Mouse (Mus musculus) limb, embryonic 10.5 days (tissue): ENCODE measurements around the gene Tctn1. TPM values are rescaled to one million over a fixed set of nuclear protein-coding genes. Genes with fewer than 3 reads are reported as not detected.
"Not testable (repeated sequence)": the region's sequence is repeated elsewhere in the genome, so short reads cannot be mapped to it uniquely, and the experiment has no call there.

ENCODE experiments used
- DNase-seq: peaks from one replicate; pipeline ENCODE4 v3.0.0-alpha.2; 2017; ENCODE audit warnings: low spot score
- H3K27ac ChIP-seq: fragments of 300-500 bp; sonication (generic); 2 replicates; pipeline ENCODE4 v1.5.1; 2016; ENCODE audit warnings: mild to moderate bottlenecking
- H3K27me3 ChIP-seq: fragments of 300-500 bp; sonication (generic); 2 replicates; pipeline ENCODE4 v1.6.1; 2016; ENCODE audit warnings: low read depth, mild to moderate bottlenecking; ENCODE audit not compliant: poor library complexity, severe bottlenecking
- H3K36me3 ChIP-seq: fragments of 300-500 bp; sonication (generic); 2 replicates; pipeline ENCODE4 v1.6.1; 2016; ENCODE audit warnings: mild to moderate bottlenecking, moderate library complexity
- H3K4me1 ChIP-seq: fragments of 300-500 bp; sonication (generic); 2 replicates; pipeline ENCODE4 v1.6.1; 2016
- H3K4me3 ChIP-seq: fragments of 300-500 bp; sonication (generic); 2 replicates; pipeline ENCODE4 v1.5.1; 2016; ENCODE audit warnings: mild to moderate bottlenecking, moderate library complexity
- H3K9me3 ChIP-seq: fragments of 300-500 bp; sonication (generic); replicated peaks from 2 replicates; pipeline ENCODE4 v1.6.1; 2016; ENCODE audit warnings: mild to moderate bottlenecking
- WGBS: fragments of 180-500 bp; shearing (Covaris S2); methylation state at CpG from one replicate; pipeline ENCODE4 v1.1.7; 2016; 5-methylcytosine and 5-hydroxymethylcytosine counted together
- polyA plus RNA-seq: library from polyadenylated mRNA; unstranded; fragments of >200 nt; fragmentation: Nextera tagmentation; extraction: Ambion mirVana; gene quantifications from 2 replicates; pipeline ENCODE4 v1.2.1, GENCODE M21; 2016

The Tctn1 gene
- polyA plus RNA-seq, 1 experiment from 2014 or later = 4.9 TPM

- DNase-seq = no peak
- no peak overlapping the region for H3K4me3 ChIP-seq
- H3K36me3 ChIP-seq = peaks cover 11% of the 10 kb centered on the region; the same call in 1 of the 2 replicates
- H3K4me1 ChIP-seq = peaks cover 32% of the 10 kb centered on the region
- peak overlapping the region; percentile 36; the same call in 1 of the 2 replicates for H3K27ac ChIP-seq
- no peaks in the 10 kb centered on the region for H3K27me3 ChIP-seq
- H3K9me3 ChIP-seq = no peaks in the 10 kb centered on the region
- 72% methylated on average over 18 of the region's 18 CpGs for WGBS
Measured at GRCm38 (mm10) chr5:122219655-122220629, 44.3 kb downstream of the Tctn1 start.

DNA sequence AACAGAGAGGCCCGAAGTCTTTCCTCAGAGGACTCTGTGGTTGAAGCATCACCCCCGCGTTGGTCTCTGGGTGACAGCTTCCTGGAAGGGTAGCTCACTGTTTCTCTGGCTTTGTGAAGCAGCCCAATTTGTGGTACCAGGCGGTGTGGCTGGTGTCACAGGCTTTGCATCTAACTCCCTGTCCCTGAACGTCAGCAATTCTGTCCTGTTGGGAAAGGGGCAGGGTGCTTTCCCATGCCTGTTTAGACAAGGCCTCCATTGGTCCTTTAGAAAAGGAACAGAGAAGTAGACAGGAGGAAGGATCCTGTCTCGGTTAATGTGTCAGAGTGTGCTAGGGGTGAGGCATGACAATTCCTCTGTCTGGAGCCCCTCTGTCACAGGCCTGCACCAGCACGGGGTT is 45.3 kb downstream of the Tctn1 start:
- DNase-seq = no peak
- Histone ChIP-seq H3K4me1 (peaks cover 26% of the 10 kb centered on the region), H3K4me3 (no peak overlapping the region), H3K27me3 (no peaks in the 10 kb centered on the region), H3K36me3 (peaks cover 11% of the 10 kb centered on the region; the same call in 1 of the 2 replicates), H3K27ac (no peak overlapping the region; the same call in 1 of the 2 replicates), H3K9me3 (no peaks in the 10 kb centered on the region)
- WGBS = 92% methylated on average over 7 of the region's 7 CpGs

DNA sequence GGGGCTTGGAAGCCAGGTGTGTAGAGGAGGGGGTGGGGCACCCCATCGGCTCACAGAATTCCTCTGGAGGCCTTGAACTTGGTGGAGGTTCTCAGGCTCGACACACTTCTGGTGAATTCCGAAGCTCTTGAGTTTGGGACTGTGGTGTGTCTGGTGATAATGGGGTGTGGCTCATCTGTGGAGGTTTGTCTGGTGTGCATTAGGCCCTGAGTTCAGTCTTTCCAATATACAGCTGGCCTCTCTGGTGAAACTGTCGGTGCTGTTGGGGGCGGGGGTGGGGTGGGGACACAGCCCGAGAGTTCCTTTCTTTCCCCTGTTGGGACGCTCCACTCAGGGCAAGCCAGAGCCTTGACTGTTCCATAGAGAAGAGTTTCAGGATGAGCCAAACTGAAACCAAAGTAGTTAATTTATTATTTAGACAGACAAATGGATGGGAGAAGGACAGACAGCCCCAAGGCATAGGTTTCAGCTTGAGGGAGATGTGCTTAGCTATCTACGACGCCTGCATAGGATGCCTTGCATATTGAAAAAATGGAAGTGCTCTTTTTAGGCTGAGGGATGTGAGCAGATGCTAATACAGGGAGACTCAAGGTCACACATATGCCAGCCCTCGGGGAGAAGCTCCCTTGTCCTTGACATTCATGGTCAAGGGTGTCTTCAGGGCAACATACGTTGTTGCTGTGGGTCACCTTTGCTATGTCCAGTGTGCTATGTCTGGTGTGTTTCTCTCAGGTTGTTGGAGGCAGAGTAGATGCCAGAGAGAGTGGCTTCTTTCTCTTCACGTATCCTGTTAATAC is 46.0 kb downstream of the Tctn1 start:
- Histone ChIP-seq H3K27ac (no peak overlapping the region), H3K36me3 (peaks cover 11% of the 10 kb centered on the region; the same call in 1 of the 2 replicates), H3K4me1 (peaks cover 26% of the 10 kb centered on the region), H3K9me3 (no peaks in the 10 kb centered on the region), H3K27me3 (no peaks in the 10 kb centered on the region), H3K4me3 (no peak overlapping the region)
- DNase-seq = no peak
- WGBS = 88% methylated on average over 12 of the region's 12 CpGs

GRCm38 (mm10) chr5:122217636-122218035 is 46.6 kb downstream of the Tctn1 start:
- H3K27me3 ChIP-seq = no peaks in the 10 kb centered on the region
- WGBS = 97% methylated on average over 6 of the region's 6 CpGs
- H3K4me3 ChIP-seq = no peak overlapping the region
- peaks cover 11% of the 10 kb centered on the region; the same call in 1 of the 2 replicates for H3K36me3 ChIP-seq
- no peak for DNase-seq
- H3K4me1 ChIP-seq = peaks cover 23% of the 10 kb centered on the region
- H3K27ac ChIP-seq = no peak overlapping the region
- no peaks in the 10 kb centered on the region for H3K9me3 ChIP-seq

- Histone ChIP-seq H3K4me1 (peaks cover 16% of the 10 kb centered on the region), H3K27ac (no peak overlapping the region), H3K27me3 (no peaks in the 10 kb centered on the region), H3K4me3 (no peak overlapping the region), H3K36me3 (0 out of 2 replicates have a peak, but pooled peaks cover 3% of the 10 kb centered on the region), H3K9me3 (no peaks in the 10 kb centered on the region)
- WGBS = 82% methylated on average over 6 of the region's 6 CpGs
- DNase-seq = no peak
Measured at GRCm38 (mm10) chr5:122213861-122214260, 50.4 kb downstream of the Tctn1 start.

DNA sequence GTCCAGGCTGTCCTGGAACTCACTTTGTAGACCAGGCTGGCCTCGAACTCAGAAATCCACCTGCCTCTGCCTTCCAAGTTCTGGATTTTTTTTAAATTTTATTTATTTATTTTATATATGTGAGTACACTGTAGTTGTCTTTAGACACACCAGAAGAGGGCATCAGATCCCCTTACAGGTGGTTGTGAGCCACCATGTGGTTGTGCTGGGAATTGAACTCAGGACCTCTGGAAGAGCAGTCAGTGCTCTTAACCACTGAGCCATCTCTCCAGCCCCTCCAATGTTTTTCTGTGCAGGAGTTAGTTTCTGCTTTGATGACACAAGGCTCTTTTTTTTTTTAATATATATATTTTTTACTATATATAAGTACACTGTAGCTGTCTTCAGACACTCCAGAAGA is 51.4 kb downstream of the Tctn1 start:
- not testable (repeated sequence) for DNase-seq, H3K27me3 ChIP-seq, H3K27ac ChIP-seq, H3K9me3 ChIP-seq, H3K4me3 ChIP-seq, H3K36me3 ChIP-seq
- WGBS = 92% methylated on average over 1 of the region's 1 CpGs
- H3K4me1 ChIP-seq = peaks cover 22% of the 10 kb centered on the region

DNA sequence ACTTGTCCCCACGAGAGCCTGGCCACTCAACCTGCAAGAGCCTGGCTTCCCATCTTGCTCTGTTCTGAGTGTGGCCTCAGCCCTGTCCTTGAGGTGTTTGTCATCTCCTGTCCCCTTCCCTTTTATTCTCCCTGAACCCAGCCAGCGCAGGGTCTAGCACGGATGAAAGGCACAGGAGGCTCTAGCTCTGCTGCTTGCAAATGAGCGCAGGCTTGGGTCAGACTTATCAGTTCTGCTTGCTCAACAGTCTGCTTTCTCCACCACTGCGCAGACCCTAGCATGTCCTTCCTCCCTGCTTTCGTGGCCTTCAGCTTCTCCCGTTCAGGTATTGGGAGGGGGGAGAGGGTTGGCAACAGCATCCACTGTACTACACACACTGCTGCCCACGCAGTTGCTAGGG is 52.1 kb downstream of the Tctn1 start:
- DNase-seq = no peak
- Histone ChIP-seq H3K27me3 (no peaks in the 10 kb centered on the region), H3K36me3 (0 out of 2 replicates have a peak, but pooled peaks cover 3% of the 10 kb centered on the region), H3K4me1 (peaks cover 22% of the 10 kb centered on the region), H3K27ac (no peak overlapping the region), H3K9me3 (no peaks in the 10 kb centered on the region), H3K4me3 (no peak overlapping the region)
- WGBS = 94% methylated on average over 8 of the region's 8 CpGs

DNA sequence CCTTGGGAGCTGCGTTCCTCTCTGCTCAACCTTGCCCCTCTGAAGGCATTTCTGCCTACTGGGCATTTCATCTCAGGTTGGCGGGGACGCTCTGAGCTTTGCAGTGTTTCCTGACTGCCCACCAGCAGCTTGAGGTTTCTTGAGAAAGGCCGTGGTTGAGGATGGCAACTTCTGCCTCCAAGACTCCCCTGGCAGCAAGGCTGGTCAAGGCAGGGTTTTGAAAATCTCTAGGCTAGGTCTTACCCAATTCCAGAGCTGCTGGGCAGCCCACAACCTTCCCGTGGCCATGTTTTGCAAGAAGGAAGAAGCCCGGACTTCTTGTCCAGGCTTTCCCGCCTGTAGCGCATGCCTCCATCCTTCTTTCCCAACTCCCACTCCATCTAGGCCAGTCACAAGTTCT is 53.4 kb downstream of the Tctn1 start:
- WGBS = 91% methylated on average over 8 of the region's 8 CpGs
- DNase-seq = no peak
- Histone ChIP-seq H3K36me3 (no peaks in the 10 kb centered on the region), H3K4me1 (peaks cover 22% of the 10 kb centered on the region), H3K27ac (no peak overlapping the region), H3K27me3 (no peaks in the 10 kb centered on the region), H3K4me3 (no peak overlapping the region), H3K9me3 (no peaks in the 10 kb centered on the region)

DNA sequence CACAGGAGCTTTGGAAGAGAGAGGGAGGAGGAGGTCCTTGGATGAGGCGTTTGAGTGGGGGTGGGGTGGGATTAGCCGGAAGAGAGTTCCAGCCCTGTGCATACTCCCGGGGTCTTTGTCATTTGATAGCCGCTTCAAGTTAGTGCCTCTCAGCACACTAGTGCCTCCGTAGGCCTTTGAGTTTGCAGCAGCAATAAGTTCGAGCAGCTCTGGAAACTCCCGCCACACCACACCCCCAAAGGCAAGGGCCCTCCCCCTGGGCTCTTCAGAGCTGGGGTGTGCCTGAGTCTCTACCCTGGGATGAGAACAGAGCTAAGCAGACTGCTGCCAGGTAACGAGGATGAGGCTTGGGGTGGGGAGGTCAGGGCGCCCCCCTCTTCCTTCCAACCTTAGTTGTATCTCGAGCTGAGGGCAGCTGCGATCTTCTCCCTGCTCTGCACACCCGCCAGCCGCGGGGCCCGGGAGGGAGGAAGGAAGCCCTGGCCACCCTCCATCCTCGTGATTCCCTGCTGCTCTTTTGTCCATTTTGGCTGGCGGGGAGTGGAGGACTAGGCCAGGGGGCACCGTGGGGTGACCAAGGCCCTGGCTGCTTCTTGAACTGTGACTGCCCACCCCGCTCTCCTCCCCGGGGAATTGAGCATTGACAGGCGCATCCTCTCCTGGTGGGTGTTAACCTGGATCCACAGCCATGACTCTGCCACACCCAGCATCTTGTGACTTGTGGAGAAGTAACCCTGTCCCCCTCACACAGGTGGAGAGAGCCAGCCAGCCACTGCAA is 54.5 kb downstream of the Tctn1 start:
- peak overlapping the region; percentile 85 for H3K27ac ChIP-seq
- DNase-seq = peak; percentile 77
- H3K4me1 ChIP-seq = peaks cover 22% of the 10 kb centered on the region
- peak overlapping the region; percentile 50 for H3K4me3 ChIP-seq
- H3K27me3 ChIP-seq = no peaks in the 10 kb centered on the region
- H3K36me3 ChIP-seq = no peaks in the 10 kb centered on the region
- no peaks in the 10 kb centered on the region for H3K9me3 ChIP-seq
- WGBS = 5% methylated on average over 20 of the region's 21 CpGs

DNA sequence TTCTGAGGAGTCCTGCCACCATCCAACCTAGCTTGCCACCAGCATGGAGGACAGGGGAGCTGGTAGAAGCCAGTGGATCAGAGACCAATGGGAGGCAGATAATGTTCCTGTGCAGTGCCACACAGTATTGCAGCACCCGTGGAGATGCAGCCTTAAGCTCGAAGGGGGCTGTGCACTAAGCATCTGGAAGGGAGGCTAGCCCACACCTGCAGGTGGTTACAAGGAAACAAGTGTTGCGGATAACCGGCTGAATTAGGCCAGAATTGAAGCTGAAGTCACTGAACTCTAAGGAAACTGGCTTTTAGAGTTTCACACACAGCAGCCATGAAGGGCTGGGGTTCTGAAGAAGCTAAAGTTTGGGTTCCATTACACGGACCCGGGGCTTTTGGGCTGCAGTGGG is 55.4 kb downstream of the Tctn1 start:
- no peaks in the 10 kb centered on the region for H3K9me3 ChIP-seq
- peaks cover 22% of the 10 kb centered on the region for H3K4me1 ChIP-seq
- no peak for DNase-seq
- H3K36me3 ChIP-seq = no peaks in the 10 kb centered on the region
- peak overlapping the region; percentile 85 for H3K27ac ChIP-seq
- no peaks in the 10 kb centered on the region for H3K27me3 ChIP-seq
- H3K4me3 ChIP-seq = peak overlapping the region; percentile 50
- WGBS = 46% methylated on average over 6 of the region's 6 CpGs

DNA sequence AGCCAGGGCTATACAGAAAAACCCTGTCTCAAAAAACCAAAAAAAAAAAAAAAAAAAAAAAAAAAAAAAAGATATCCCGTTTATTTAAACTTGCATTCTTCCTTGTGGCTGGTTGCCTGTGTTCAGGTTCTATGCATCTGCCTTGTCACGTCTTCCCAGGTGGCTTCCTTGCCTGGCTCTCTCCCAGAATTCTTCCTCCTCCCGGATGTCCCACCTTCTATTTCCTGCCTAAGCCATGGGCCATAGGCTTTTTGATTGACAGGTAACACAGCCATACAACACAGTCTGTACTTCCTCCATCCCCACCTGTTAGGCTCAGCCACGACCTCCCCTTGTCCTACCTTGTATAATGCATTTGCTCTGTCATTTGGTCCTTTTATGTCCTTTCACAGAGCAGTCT is 57.8 kb downstream of the Tctn1 start, which contains the start of gene Hvcn1:
Gene Hvcn1, plus strand, starts transcription at position 330 of the 400 bp plus-strand sequence.
- peaks cover 22% of the 10 kb centered on the region for H3K4me1 ChIP-seq
- H3K27ac ChIP-seq = no peak within 1 kb of the TSS
- DNase-seq = no peak
- H3K36me3 ChIP-seq = no peaks in the 10 kb centered on the region
- no peak within 1 kb of the TSS for H3K4me3 ChIP-seq
- no peaks in the 10 kb centered on the region for H3K27me3 ChIP-seq
- 74% methylated on average over 4 of the region's 4 CpGs for WGBS
- H3K9me3 ChIP-seq = no peaks in the 10 kb centered on the region

- H3K4me1 ChIP-seq = peaks cover 10% of the 10 kb centered on the region
- 75% methylated on average over 2 of the region's 2 CpGs for WGBS
- no peaks in the 10 kb centered on the region for H3K9me3 ChIP-seq
- no peak overlapping the region for H3K4me3 ChIP-seq
- H3K27me3 ChIP-seq = no peaks in the 10 kb centered on the region
- H3K27ac ChIP-seq = 0 out of 2 replicates have a peak overlapping the region, but pooled peaks have one; percentile 9
- no peaks in the 10 kb centered on the region for H3K36me3 ChIP-seq
- DNase-seq = no peak
Measured at GRCm38 (mm10) chr5:122204180-122204579, 60.1 kb downstream of the Tctn1 start.
